Mouse (Mus musculus) CH12.LX (cell line): ENCODE results near the gene Dnajc13.

Experiments used
- CTCF ChIP-seq, 2 experiments: IDR thresholded peaks in 1 of 2; conservative IDR thresholded peaks in 1 of 2; 2 replicates each; pipeline ENCODE4 v1.5.1; 2011 to 2012; ENCODE audit warnings: low read depth in 2 of 2, low read length in 2 of 2, improper control_type of control experiment in 1 of 2, inconsistent platforms in 1 of 2, mild to moderate bottlenecking in 1 of 2, moderate library complexity in 1 of 2
- EP300 ChIP-seq: IDR thresholded peaks from 2 replicates; pipeline ENCODE4 v1.6.1; 2011; ENCODE audit warnings: low read length, improper control_type of control experiment
- JUN ChIP-seq: IDR thresholded peaks from 2 replicates; pipeline ENCODE4 v1.6.1; 2011; ENCODE audit warnings: low read depth, mild to moderate bottlenecking, low read length, improper control_type of control experiment, moderate library complexity; ENCODE audit not compliant: insufficient read depth
- MAFK ChIP-seq: IDR thresholded peaks from 2 replicates; pipeline ENCODE4 v1.6.1; 2011; ENCODE audit warnings: low read length, improper control_type of control experiment; ENCODE audit not compliant: insufficient replicate concordance
- MEF2A ChIP-seq: IDR thresholded peaks from 2 replicates; pipeline ENCODE4 v1.6.1; 2014; ENCODE audit warnings: low read depth, mild to moderate bottlenecking, inconsistent platforms, low read length, improper control_type of control experiment, borderline replicate concordance
- NRF1 ChIP-seq: IDR thresholded peaks from 2 replicates; pipeline ENCODE4 v1.6.1; 2014; ENCODE audit warnings: low read depth, mild to moderate bottlenecking, inconsistent platforms, low read length, improper control_type of control experiment, moderate library complexity
- POLR2A ChIP-seq: IDR thresholded peaks from 2 replicates; pipeline ENCODE4 v1.6.1; 2011; ENCODE audit warnings: low read depth, mild to moderate bottlenecking, improper control_type of control experiment, low read length
- USF1 ChIP-seq: IDR thresholded peaks from 2 replicates; pipeline ENCODE4 v1.6.1; 2014; ENCODE audit warnings: low read depth, mild to moderate bottlenecking, inconsistent platforms, low read length, improper control_type of control experiment
- ZNF384 ChIP-seq: IDR thresholded peaks from 2 replicates; pipeline ENCODE4 v1.6.1; 2012; ENCODE audit warnings: low read depth, low read length, improper control_type of control experiment, inconsistent platforms

DNA sequence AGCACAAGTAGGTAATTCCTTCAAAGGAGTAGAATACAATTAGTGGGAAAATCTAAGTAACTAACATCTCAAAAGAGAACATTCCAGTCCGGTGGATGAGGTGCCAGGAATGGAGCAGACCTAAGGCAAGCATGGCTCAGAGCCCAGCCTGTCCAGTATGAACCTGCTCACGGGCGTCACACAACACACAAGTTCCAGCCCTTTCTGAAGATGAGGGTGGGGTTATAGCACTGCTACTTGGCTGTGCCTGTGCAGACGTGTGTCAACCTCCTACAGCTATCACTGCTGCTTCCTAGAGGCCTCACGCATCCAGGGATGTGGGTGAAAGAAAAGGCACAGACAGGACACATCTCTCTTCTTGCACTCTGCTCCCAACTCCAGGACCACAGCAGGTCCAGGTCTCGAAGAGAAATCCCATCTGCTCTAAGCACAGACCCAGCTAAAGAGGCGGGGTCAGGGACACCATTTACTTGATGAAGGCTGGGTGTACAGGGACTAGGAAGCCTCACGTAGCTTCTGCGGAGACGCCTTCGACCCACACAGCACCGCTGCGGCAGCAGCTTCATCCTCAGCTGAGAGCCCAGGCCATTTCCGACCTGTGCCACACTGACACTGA is 107.5 kb downstream of the Dnajc13 start:
- TF ChIP-seq CTCF (conservative IDR thresholded peaks at IDR 0.05 in 1 of 2, IDR thresholded peaks at IDR 0.05 in 1 of 2; ENCODE audit: low read depth in 2 of 2, low read length in 2 of 2) (no peak), EP300 (no peak), POLR2A (no peak), USF1 (no peak), ZNF384 (no peak), NRF1 (no peak), MEF2A (no peak), JUN (no peak), MAFK (no peak)
